Mouse (Mus musculus): ENCODE data around the gene Fitm2.
A peak's percentile ranks its signal among the peaks of the same experiment; 100 is the strongest.

Gene Fitm2

DNA sequence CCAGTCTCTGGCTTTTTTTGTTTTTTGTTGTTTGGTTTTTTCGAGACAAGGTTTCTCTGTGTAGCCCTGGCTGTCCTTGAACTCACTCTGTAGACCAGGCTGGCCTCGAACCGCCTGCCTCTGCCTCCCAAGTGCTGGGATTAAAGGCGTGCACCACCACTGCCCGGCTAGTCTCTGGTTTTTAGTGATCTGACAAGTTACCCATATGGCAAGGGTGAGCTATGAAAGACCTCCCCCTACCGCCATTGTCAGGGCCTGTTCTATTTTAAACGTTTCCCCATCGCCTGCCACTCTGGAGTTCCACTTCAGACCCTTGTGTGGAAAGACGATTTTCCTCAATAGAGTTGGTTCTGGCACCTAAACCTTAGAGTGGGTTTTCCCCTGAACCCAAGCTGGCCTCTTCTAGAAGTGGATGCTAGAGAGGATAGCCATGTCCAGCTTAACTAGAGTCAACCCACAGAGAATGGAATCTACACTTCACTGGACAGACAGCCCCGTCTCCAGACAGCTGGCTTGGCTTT, 52.0 kb downstream of the Fitm2 start:
- no peak for DNase-seq

DNA sequence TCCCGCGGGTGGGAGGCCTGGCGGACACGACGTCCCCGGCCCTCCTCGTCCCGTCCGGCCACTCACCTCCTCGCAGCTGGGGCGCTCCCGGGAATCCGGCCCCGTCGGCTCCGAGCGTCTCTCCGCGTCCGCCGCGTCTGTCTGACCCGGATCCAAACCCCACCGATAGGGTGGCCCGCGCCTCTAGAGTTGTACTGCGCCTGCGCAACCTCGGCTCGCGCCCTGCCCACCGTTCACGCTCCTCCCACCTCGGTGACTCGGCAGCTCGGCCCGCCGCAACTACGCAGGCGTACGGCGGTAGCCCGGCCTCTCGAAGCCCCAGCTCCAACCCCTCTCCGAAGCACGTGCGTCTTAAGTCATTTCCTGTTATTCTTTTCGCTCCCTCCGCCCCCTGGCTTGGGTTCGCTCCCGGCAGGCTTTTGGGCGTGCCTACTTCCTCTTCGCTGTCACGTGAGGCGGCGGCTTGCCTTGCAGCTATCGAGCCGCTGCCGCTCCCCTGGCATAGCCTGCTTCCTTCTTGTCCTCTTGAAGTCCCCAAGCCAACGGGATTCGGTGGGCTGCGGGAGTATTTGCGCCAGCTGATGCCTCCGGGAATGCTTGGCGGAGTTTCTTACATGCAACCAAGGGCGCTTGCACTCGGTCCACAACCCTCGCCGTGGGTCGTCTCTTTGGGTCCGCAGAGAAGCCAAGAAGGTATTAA, 52.9 kb downstream of the Fitm2 start:
- DNase-seq: peak; percentile 99

DNA sequence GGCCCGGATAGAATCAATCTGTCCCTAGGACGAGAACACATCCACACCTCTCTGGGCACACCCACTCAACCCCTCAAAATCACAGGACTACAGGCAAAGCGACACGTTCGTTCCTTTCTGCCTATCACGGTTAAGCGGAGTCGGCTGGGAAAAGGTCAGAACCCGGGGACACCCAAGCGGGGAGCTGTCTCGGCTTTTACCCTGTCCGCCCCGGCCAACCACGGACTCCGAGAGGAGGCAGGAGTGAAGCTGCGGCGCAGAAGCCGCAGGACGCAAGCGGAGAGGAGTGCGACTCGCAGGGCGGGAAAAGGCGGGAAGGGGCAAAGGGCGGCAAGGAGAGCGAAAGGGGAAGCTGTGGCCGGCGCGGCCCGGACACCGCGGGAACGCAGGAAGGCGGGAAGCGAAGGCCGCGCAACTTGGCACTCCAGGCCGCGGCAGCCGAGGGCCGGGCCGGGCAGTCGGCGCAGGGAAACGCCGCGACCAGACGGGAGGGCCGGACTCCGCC, 53.5 kb downstream of the Fitm2 start:
- no peak for DNase-seq

DNA sequence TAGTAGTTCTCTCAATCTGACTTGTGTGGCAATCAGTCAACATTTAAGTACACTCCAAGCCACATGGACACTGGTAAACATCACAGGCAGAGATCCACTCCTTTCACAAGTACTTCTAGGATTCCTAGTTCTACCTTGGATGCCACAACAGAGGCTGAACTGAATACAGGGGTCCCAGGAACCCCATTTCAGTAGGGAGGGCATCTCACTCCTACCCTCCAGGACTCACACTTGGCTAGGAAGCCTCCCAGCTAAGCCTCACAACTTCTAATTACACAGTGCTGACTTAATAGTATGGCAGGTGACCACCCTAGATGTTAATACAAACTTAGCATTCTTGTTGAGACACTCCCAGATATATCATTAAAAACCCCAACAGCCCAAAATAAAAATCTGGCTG, 54.6 kb downstream of the Fitm2 start:
- no peak for DNase-seq

DNA sequence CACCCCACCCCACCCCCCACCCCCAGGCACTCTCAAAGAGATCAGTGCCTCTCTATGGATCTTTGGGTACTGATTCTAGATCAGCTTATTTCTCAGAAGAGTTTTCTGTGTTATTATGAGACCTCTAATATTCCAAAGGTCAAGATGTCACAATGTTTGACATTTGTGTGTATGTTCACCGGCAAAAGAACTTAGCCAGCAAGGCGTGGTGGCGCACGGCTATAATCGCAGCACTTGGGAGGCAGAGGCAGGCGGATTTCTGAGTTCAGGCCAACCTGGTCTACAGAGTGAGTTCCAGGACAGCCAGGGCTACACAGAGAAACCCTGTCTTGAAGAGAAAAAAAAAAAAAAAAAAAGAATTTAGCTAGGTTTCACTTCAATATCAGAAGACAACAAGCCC, 55.4 kb downstream of the Fitm2 start:
- no peak for DNase-seq
